Mouse (Mus musculus) CH12.LX (cell line): ENCODE measurements around the gene Rassf8.

Experiments used
- CHD2 ChIP-seq: IDR thresholded peaks from 2 replicates; pipeline ENCODE4 v1.6.1; 2011; ENCODE audit warnings: low read length, improper control_type of control experiment
- CTCF ChIP-seq, 2 experiments: IDR thresholded peaks in 1 of 2; conservative IDR thresholded peaks in 1 of 2; 2 replicates each; pipeline ENCODE4 v1.5.1; 2011 to 2012; ENCODE audit warnings: low read depth in 2 of 2, low read length in 2 of 2, improper control_type of control experiment in 1 of 2, inconsistent platforms in 1 of 2, mild to moderate bottlenecking in 1 of 2, moderate library complexity in 1 of 2
- KAT2A ChIP-seq: IDR thresholded peaks from 2 replicates; pipeline ENCODE4 v1.6.1; 2012; ENCODE audit warnings: low read length, improper control_type of control experiment, inconsistent platforms; ENCODE audit not compliant: insufficient replicate concordance
- POLR2A ChIP-seq: IDR thresholded peaks from 2 replicates; pipeline ENCODE4 v1.6.1; 2011; ENCODE audit warnings: low read depth, mild to moderate bottlenecking, improper control_type of control experiment, low read length

DNA sequence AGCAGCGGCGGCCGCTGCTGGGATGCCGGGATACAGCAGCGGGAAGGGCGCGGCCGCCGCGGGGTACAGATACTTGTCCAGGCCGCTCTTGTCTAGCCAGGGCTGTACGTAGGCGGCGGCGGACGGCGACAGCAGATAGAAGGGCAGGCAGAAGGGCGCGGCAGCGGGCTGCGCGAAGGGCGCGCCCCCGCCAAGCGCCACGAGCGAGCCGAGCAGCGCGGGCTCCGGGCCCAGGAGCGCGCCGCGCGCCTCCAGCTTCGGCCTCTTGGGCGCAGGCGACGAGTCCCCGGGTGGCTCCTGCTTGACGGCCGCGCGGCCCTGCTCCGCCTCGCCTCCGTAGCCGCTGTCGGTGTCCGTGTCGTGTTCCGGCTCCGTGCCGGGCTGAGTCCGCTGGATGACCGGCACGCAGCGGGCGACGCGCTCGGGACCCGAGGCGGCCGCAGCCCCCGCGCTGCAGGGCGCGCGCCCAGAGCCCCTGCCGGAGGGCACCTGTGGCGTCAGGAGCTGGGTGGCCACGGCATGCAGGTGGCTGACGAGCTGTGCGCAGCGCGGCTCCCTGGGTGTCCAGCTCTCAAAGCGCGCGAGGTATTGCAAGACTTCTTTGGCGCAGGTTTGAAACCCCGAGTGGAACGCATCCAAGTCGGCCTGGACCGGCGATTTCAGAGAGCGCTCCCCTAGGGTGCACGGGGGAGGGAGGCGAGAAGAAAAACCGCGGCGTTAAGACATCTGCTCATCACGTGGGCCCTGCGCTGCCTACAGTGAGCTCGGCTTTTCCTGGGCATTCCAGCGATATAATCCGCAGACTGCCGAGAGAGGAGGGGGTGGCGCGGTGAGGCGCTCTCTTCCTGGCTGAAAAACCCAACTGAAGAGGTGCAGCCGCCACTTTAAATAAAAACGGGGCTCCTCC is 116.8 kb downstream of the Rassf8 start:
- peak; percentile 50 for TF ChIP-seq POLR2A
- no peak for TF ChIP-seq CTCF (conservative IDR thresholded peaks at IDR 0.05 in 1 of 2, IDR thresholded peaks at IDR 0.05 in 1 of 2; ENCODE audit: low read depth in 2 of 2, low read length in 2 of 2)
- TF ChIP-seq CHD2, result no peak
- 0 out of 2 replicates have a peak, but pooled peaks have one; percentile 9 for TF ChIP-seq KAT2A
